Mouse (Mus musculus): Measurements from ENCODE around the gene Gjc3. TPM values are rescaled to one million over a fixed set of nuclear protein-coding genes. Genes with fewer than 3 reads are reported as not detected.

The Gjc3 gene
- polyA plus RNA-seq, 1 experiment, result not detected

- Histone ChIP-seq H3K27me3 (ENCODE audit: control insufficient read depth, insufficient read depth, insufficient read length) (no peaks in the 10 kb centered on the region), H3ac (ENCODE audit: control insufficient read depth, insufficient read length, low read depth) (no peak overlapping the region), H3K79me2 (ENCODE audit: control insufficient read depth, insufficient read depth) (no peaks in the 10 kb centered on the region), H3K36me3 (ENCODE audit: control insufficient read depth, insufficient read depth) (no peaks in the 10 kb centered on the region), H3K4me3 (ENCODE audit: insufficient read depth, poor library complexity, severe bottlenecking) (no peak overlapping the region), H3K79me3 (ENCODE audit: low read depth) (no peaks in the 10 kb centered on the region)
- TF ChIP-seq CEBPB (IDR thresholded peaks at IDR 0.05; ENCODE audit: low read depth) (no peak), MYOD1 (IDR thresholded peaks at IDR 0.05; ENCODE audit: control insufficient read depth, insufficient read length, low read depth) (no peak), MAX (IDR thresholded peaks at IDR 0.05) (no peak), FOSL1 (IDR thresholded peaks at IDR 0.05; ENCODE audit: insufficient read depth, low read length, poor library complexity, severe bottlenecking) (no peak), USF1 (IDR thresholded peaks at IDR 0.05; ENCODE audit: low read depth) (no peak), MYOG (IDR thresholded peaks at IDR 0.05; ENCODE audit: control insufficient read depth, extremely low read depth, insufficient read length) (no peak)
These were observed 48.4 kb downstream of the Gjc3 start for GRCm38 (mm10) chr5:137914508-137914907.

DNA sequence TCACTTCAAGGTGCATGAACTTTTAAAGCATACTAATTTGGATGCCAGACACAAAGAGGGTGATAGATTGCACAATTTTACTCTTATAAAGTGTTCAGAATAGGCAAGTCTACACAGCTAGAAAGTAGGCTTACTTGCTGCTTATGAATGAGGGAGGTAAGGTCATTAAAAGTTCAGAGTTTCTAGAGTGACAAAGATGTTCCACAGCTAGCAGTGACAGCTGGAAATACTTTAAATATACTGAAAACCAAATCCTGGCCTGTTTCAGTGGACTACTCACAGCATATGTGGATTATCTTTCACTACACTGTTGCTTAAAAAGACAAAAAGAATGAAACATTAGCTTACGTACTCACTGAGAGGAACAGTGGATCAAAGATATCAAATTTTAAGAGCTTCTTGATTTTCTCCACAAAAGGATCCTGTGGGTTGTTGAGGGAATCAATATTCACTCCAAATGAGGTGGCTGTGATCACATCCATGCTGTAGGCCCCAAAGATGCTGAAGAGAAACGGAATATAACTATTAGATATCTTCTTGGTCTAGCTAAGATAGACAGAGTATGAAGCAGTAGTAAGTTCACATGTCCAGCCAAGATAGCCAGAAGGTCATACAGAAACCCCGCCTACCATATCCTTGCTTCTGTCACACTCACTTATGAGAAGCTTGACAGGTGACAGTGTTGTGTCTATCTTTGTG, 53.2 kb downstream of the Gjc3 start:
- Histone ChIP-seq H3K36me3 (ENCODE audit: control insufficient read depth, insufficient read depth) (no peaks in the 10 kb centered on the region), H3ac (ENCODE audit: control insufficient read depth, insufficient read length, low read depth) (no peak overlapping the region), H3K79me2 (ENCODE audit: control insufficient read depth, insufficient read depth) (no peaks in the 10 kb centered on the region), H3K27me3 (ENCODE audit: control insufficient read depth, insufficient read depth, insufficient read length) (no peaks in the 10 kb centered on the region), H3K4me3 (ENCODE audit: insufficient read depth, poor library complexity, severe bottlenecking) (no peak overlapping the region), H3K79me3 (ENCODE audit: low read depth) (no peaks in the 10 kb centered on the region)
- TF ChIP-seq CTCF (IDR thresholded peaks at IDR 0.05; ENCODE audit: control insufficient read depth, insufficient read depth, insufficient read length) (no peak), MAX (IDR thresholded peaks at IDR 0.05) (no peak), FOSL1 (IDR thresholded peaks at IDR 0.05; ENCODE audit: insufficient read depth, low read length, poor library complexity, severe bottlenecking) (no peak)

Other genes with a start within 250 kb of the Gjc3 start
- gene Nyap1, start 221.5 kb downstream of the Gjc3 start, polyA plus RNA-seq (2012; fragmentation: generic; extraction: Trizol), result 3.6 TPM
- gene Tsc22d4, start 217.4 kb downstream of the Gjc3 start, polyA plus RNA-seq (2012; fragmentation: generic; extraction: Trizol), result 32.4 TPM
- gene Ppp1r35, start 184.2 kb downstream of the Gjc3 start, polyA plus RNA-seq (2012; fragmentation: generic; extraction: Trizol), result 42.7 TPM
- gene Mepce, start 175.4 kb downstream of the Gjc3 start, polyA plus RNA-seq (2012; fragmentation: generic; extraction: Trizol), result 44.6 TPM
- 0.73 TPM for gene Zcwpw1, start 175.3 kb downstream of the Gjc3 start, polyA plus RNA-seq (2012; fragmentation: generic; extraction: Trizol)
- gene Pilra, start 126.8 kb downstream of the Gjc3 start, polyA plus RNA-seq (2012; fragmentation: generic; extraction: Trizol), result 0.06 TPM
- not detected for gene Pilrb1, start 105.0 kb downstream of the Gjc3 start, polyA plus RNA-seq (2012; fragmentation: generic; extraction: Trizol)
- not detected for gene Pilrb2, start 91.3 kb downstream of the Gjc3 start, polyA plus RNA-seq (2012; fragmentation: generic; extraction: Trizol)
- gene Cyp3a13, start 41.5 kb downstream of the Gjc3 start, polyA plus RNA-seq (2012; fragmentation: generic; extraction: Trizol), result not detected
- not detected for gene Azgp1, start 18.4 kb upstream of the Gjc3 start, polyA plus RNA-seq (2012; fragmentation: generic; extraction: Trizol)
- not detected for gene Smok3a, start 58.2 kb upstream of the Gjc3 start, polyA plus RNA-seq (2012; fragmentation: generic; extraction: Trizol)
- gene Smok3b, start 58.3 kb upstream of the Gjc3 start, polyA plus RNA-seq (2012; fragmentation: generic; extraction: Trizol), result not detected
- gene Smok3c, start 90.1 kb upstream of the Gjc3 start, polyA plus RNA-seq (2012; fragmentation: generic; extraction: Trizol), result not detected
- 3.7 TPM for gene Zkscan1, start 122.0 kb upstream of the Gjc3 start, polyA plus RNA-seq (2012; fragmentation: generic; extraction: Trizol)
- gene Zscan21, start 153.8 kb upstream of the Gjc3 start, polyA plus RNA-seq (2012; fragmentation: generic; extraction: Trizol), result 8.5 TPM
- gene Zfp113, start 192.6 kb upstream of the Gjc3 start, polyA plus RNA-seq (2012; fragmentation: generic; extraction: Trizol), result 1.9 TPM
- gene Cops6, start 198.0 kb upstream of the Gjc3 start, polyA plus RNA-seq (2012; fragmentation: generic; extraction: Trizol), result 182 TPM
- gene Ap4m1, start 208.9 kb upstream of the Gjc3 start, polyA plus RNA-seq (2012; fragmentation: generic; extraction: Trizol), result 11.2 TPM
- 208 TPM for gene Mcm7, start 209.3 kb upstream of the Gjc3 start, polyA plus RNA-seq (2012; fragmentation: generic; extraction: Trizol)
- 58.1 TPM for gene Taf6, start 224.4 kb upstream of the Gjc3 start, polyA plus RNA-seq (2012; fragmentation: generic; extraction: Trizol)
- 23.0 TPM for gene Cnpy4, start 224.4 kb upstream of the Gjc3 start, polyA plus RNA-seq (2012; fragmentation: generic; extraction: Trizol)
- 2.5 TPM for gene Mblac1, start 231.2 kb upstream of the Gjc3 start, polyA plus RNA-seq (2012; fragmentation: generic; extraction: Trizol)